Mouse (Mus musculus) myocyte (in vitro differentiated cells): ENCODE measurements around the gene Srxn1. TPM values are rescaled to one million over a fixed set of nuclear protein-coding genes. Genes with fewer than 3 reads are reported as not detected.

Experiments used
- H3K27me3 ChIP-seq: one replicate; pipeline ENCODE4 v1.6.1; 2011; ENCODE audit not compliant: control insufficient read depth, insufficient read depth, insufficient read length
- H3K36me3 ChIP-seq: one replicate; pipeline ENCODE4 v1.6.1; 2011; ENCODE audit not compliant: control insufficient read depth, insufficient read depth
- H3K4me2 ChIP-seq: one replicate; pipeline ENCODE4 v1.6.1; 2011; ENCODE audit warnings: low read depth, control low read depth
- H3K4me3 ChIP-seq: one replicate; pipeline ENCODE4 v1.5.1; 2011; ENCODE audit warnings: mild to moderate bottlenecking, control low read depth, moderate library complexity
- H3K79me2 ChIP-seq: one replicate; pipeline ENCODE4 v1.6.1; 2011; ENCODE audit not compliant: control insufficient read depth, insufficient read depth
- H3ac ChIP-seq: one replicate; pipeline ENCODE4 v1.6.1; 2011; ENCODE audit not compliant: control insufficient read depth, insufficient read length
- CEBPB ChIP-seq: IDR thresholded peaks from 2 replicates; pipeline ENCODE4 v1.6.1; 2011; ENCODE audit warnings: mild to moderate bottlenecking, moderate library complexity; ENCODE audit not compliant: poor library complexity, insufficient read depth, severe bottlenecking
- E2F4 ChIP-seq: IDR thresholded peaks from one replicate; pipeline ENCODE4 v1.6.1; 2011; ENCODE audit warnings: mild to moderate bottlenecking, control low read depth, moderate library complexity; ENCODE audit not compliant: insufficient read depth
- MAX ChIP-seq: IDR thresholded peaks from one replicate; pipeline ENCODE4 v1.6.1; 2011; ENCODE audit warnings: low read depth, mild to moderate bottlenecking, control low read depth
- MYOD1 ChIP-seq, 3 experiments: IDR thresholded peaks; one replicate each; pipeline ENCODE4 v1.6.1; 2011; ENCODE audit warnings: control low read depth in 2 of 3, low read depth in 2 of 3, mild to moderate bottlenecking in 2 of 3, moderate library complexity in 1 of 3; ENCODE audit not compliant: insufficient read length in 2 of 3, control insufficient read depth in 1 of 3
- MYOG ChIP-seq, 3 experiments: IDR thresholded peaks; one replicate each; pipeline ENCODE4 v1.6.1; 2011; ENCODE audit warnings: control low read depth in 2 of 3, low read depth in 2 of 3, mild to moderate bottlenecking in 2 of 3; ENCODE audit not compliant: insufficient read length in 2 of 3, control insufficient read depth in 1 of 3, insufficient read depth in 1 of 3
- POLR2A ChIP-seq: IDR thresholded peaks from one replicate; pipeline ENCODE4 v1.6.1; 2011; ENCODE audit warnings: low read depth, mild to moderate bottlenecking, control low read depth, moderate library complexity; ENCODE audit not compliant: insufficient read length
- POLR2AphosphoS2 ChIP-seq: IDR thresholded peaks from one replicate; pipeline ENCODE4 v1.6.1; 2011; ENCODE audit warnings: low read depth, control low read depth; ENCODE audit not compliant: insufficient read length
- REST ChIP-seq: IDR thresholded peaks from one replicate; pipeline ENCODE4 v1.6.1; 2011; ENCODE audit warnings: mild to moderate bottlenecking, control low read depth, moderate library complexity; ENCODE audit not compliant: insufficient read depth, insufficient read length
- SRF ChIP-seq: IDR thresholded peaks from one replicate; pipeline ENCODE4 v1.6.1; 2011; ENCODE audit warnings: low read depth; ENCODE audit not compliant: control insufficient read depth, insufficient read length
- TCF12 ChIP-seq: IDR thresholded peaks from one replicate; pipeline ENCODE4 v1.6.1; 2011; ENCODE audit warnings: mild to moderate bottlenecking, control low read depth; ENCODE audit not compliant: poor library complexity, insufficient read depth, severe bottlenecking
- TCF3 ChIP-seq: IDR thresholded peaks from one replicate; pipeline ENCODE4 v1.6.1; 2011; ENCODE audit warnings: low read depth, control low read depth; ENCODE audit not compliant: insufficient read length
- USF1 ChIP-seq: IDR thresholded peaks from one replicate; pipeline ENCODE4 v1.6.1; 2011; ENCODE audit warnings: low read depth, mild to moderate bottlenecking, control low read depth, moderate library complexity
- polyA plus RNA-seq: library from polyadenylated mRNA; unstranded; fragments of >200 nt; fragmentation: generic; extraction: Trizol; gene quantifications from one replicate; pipeline ENCODE4 v1.2.1, GENCODE M21; 2012; ENCODE audit warnings: missing spikeins

Gene Srxn1
- polyA plus RNA-seq, 1 experiment, result 21.7 TPM

DNA sequence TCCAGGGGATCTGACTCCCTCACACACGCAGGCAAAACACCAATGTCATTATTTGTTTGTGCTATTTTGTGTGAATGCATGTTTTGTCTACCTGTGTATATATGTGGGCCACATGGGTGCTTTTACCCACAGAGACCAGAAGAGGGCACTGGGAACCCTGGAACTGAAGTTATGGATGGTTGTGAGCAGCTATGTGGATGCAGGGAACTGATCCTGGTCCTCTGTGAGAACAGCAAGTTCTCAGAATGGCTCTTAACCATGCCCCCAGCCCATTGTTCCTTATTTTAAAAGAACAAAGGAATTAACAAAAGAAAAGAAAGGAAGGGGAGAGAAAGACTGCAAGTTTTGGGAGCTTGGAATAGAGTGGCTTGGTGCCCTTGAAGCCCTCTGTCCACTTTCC, 54.2 kb downstream of the Srxn1 start:
- TF ChIP-seq SRF (no peak), REST (no peak), POLR2AphosphoS2 (no peak), TCF12 (no peak), E2F4 (no peak), MYOG (IDR thresholded peaks at IDR 0.05; ENCODE audit: control insufficient read depth in 1 of 3, insufficient read depth in 1 of 3, insufficient read length in 2 of 3, low read depth in 2 of 3) (no peak), POLR2A (no peak), MAX (no peak), USF1 (no peak), MYOD1 (IDR thresholded peaks at IDR 0.05; ENCODE audit: control insufficient read depth in 1 of 3, insufficient read length in 2 of 3, low read depth in 2 of 3) (no peak), TCF3 (no peak), CEBPB (no peak)
- no peaks in the 10 kb centered on the region for H3K36me3 ChIP-seq
- H3K4me3 ChIP-seq, result no peak overlapping the region
- peaks cover 21% of the 10 kb centered on the region for H3K27me3 ChIP-seq
- H3ac ChIP-seq, result no peak overlapping the region
- no peaks in the 10 kb centered on the region for H3K79me2 ChIP-seq
- H3K4me2 ChIP-seq, result no peak overlapping the region

Other genes starting within 250 kb of the Srxn1 start
- 0.19 TPM for gene Angpt4, start 194.3 kb upstream of the Srxn1 start, polyA plus RNA-seq
- gene Fam110a, start 125.3 kb upstream of the Srxn1 start, polyA plus RNA-seq, result 21.0 TPM
- 0.02 TPM for gene Slc52a3, start 109.0 kb upstream of the Srxn1 start, polyA plus RNA-seq
- gene Scrt2, start 24.0 kb upstream of the Srxn1 start, polyA plus RNA-seq, result not detected
- gene Tcf15, start 38.0 kb downstream of the Srxn1 start, polyA plus RNA-seq, result not detected
- 47.5 TPM for gene Csnk2a1, start 121.3 kb downstream of the Srxn1 start, polyA plus RNA-seq
- 51.8 TPM for gene Tbc1d20, start 188.3 kb downstream of the Srxn1 start, polyA plus RNA-seq
- 73.3 TPM for gene Rbck1, start 227.1 kb downstream of the Srxn1 start, polyA plus RNA-seq
- gene Trib3, start 238.5 kb downstream of the Srxn1 start, polyA plus RNA-seq, result 410 TPM